Mouse (Mus musculus): ENCODE results near the gene Gm10272.
"Not testable (repeated sequence)": the region's sequence is repeated elsewhere in the genome, so short reads cannot be mapped to it uniquely, and the experiment has no call there.

DNA sequence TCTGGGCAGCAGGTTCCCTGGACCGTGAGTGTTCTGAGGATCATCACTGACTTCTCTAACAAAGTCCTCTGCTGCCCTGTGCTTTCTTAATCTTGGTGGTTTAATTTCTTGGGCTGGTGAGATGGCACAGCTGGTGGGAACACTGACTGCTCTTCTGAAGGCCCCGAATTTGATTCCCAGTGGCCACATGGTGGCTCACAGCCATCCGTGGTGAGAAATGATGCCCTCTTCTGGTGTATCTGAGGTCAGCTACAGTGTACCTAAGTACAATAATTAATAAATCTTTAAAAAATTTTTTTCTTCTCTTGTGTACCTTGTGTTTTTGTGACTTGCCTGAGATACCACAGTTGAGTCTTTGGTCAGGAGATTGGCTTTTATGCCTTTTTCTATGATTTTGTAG lies 45.9 kb downstream of the Gm10272 start:
- TF ChIP-seq POLR2A (IDR thresholded peaks at IDR 0.05; ENCODE audit: low read depth, low read length); CTCF (IDR thresholded peaks at IDR 0.05; ENCODE audit: borderline replicate concordance, insufficient read depth, low read length): not testable (repeated sequence)
